Mouse (Mus musculus) hindbrain, embryonic 13.5 days (tissue): ENCODE data around the gene Plcb3. TPM values are rescaled to one million over a fixed set of nuclear protein-coding genes. Genes with fewer than 3 reads are reported as not detected.
A peak's percentile ranks its signal among the peaks of the same experiment; 100 is the strongest.
"Not testable (repeated sequence)": the region's sequence is repeated elsewhere in the genome, so short reads cannot be mapped to it uniquely, and the experiment has no call there.

Experiments
- ATAC-seq: fragments of 200-750 bp; cut with Nextera tagmentation; 2 replicates; pipeline ENCODE4 v1.8.0; 2017; ENCODE audit warnings: moderate TSS enrichment; ENCODE audit not compliant: low FRiP score
- H3K27ac ChIP-seq: fragments of 300-500 bp; sonication (generic); 2 replicates; pipeline ENCODE4 v1.5.1; 2015; ENCODE audit warnings: inconsistent platforms, mild to moderate bottlenecking, moderate library complexity
- H3K27me3 ChIP-seq: fragments of 300-500 bp; sonication (generic); 2 replicates; pipeline ENCODE4 v1.6.1; 2015; ENCODE audit warnings: mild to moderate bottlenecking, inconsistent platforms
- H3K36me3 ChIP-seq: fragments of 300-500 bp; sonication (generic); 2 replicates; pipeline ENCODE4 v1.6.1; 2015; ENCODE audit warnings: mild to moderate bottlenecking, inconsistent platforms
- H3K4me1 ChIP-seq: fragments of 300-500 bp; sonication (generic); replicated peaks from 2 replicates; pipeline ENCODE4 v1.6.1; 2015; ENCODE audit warnings: inconsistent platforms
- H3K4me2 ChIP-seq: fragments of 300-500 bp; sonication (generic); 2 replicates; pipeline ENCODE4 v1.6.1; 2015; ENCODE audit warnings: inconsistent platforms, mild to moderate bottlenecking, moderate library complexity
- H3K4me3 ChIP-seq: fragments of 300-500 bp; sonication (generic); 2 replicates; pipeline ENCODE4 v1.5.1; 2015; ENCODE audit warnings: mild to moderate bottlenecking, inconsistent platforms
- H3K9ac ChIP-seq: fragments of 300-500 bp; sonication (generic); 2 replicates; pipeline ENCODE4 v1.6.1; 2015; ENCODE audit warnings: mild to moderate bottlenecking, inconsistent platforms
- H3K9me3 ChIP-seq: fragments of 300-500 bp; sonication (generic); 2 replicates; pipeline ENCODE4 v1.6.1; 2016; ENCODE audit warnings: inconsistent platforms
- WGBS: fragments of 180-500 bp; shearing (Covaris S2); methylation state at CpG from one replicate; pipeline ENCODE4 v1.1.7; 2015; 5-methylcytosine and 5-hydroxymethylcytosine counted together
- polyA plus RNA-seq: library from polyadenylated mRNA; unstranded; fragments of >200 nt; fragmentation: Nextera tagmentation; extraction: Ambion mirVana; gene quantifications from 2 replicates; pipeline ENCODE4 v1.2.1, GENCODE M21; 2015

Gene Plcb3
- polyA plus RNA-seq, 1 experiment from 2014 or later: 11.7 TPM

- peaks cover 27% of the 10 kb centered on the region for H3K27me3 ChIP-seq
- H3K36me3 ChIP-seq: peaks cover 12% of the 10 kb centered on the region; the same call in 1 of the 2 replicates
- H3K9ac ChIP-seq: peak overlapping the region; percentile 92
- no peaks in the 10 kb centered on the region for H3K9me3 ChIP-seq
- 42% methylated on average over 8 of the region's 8 CpGs for WGBS
- peaks cover 43% of the 10 kb centered on the region for H3K4me1 ChIP-seq
- H3K4me2 ChIP-seq: peak overlapping the region; percentile 96
- H3K27ac ChIP-seq: peak overlapping the region; percentile 94; the same call in 1 of the 2 replicates
- ATAC-seq: no peak
- peak overlapping the region; percentile 80 for H3K4me3 ChIP-seq
These were observed 56.2 kb downstream of the Plcb3 start for GRCm38 (mm10) chr19:6919876-6920740.

GRCm38 (mm10) chr19:6919431-6919830 is 56.8 kb downstream of the Plcb3 start:
- H3K36me3 ChIP-seq: peaks cover 14% of the 10 kb centered on the region; the same call in 1 of the 2 replicates
- peaks cover 37% of the 10 kb centered on the region for H3K4me1 ChIP-seq
- H3K27me3 ChIP-seq: peaks cover 20% of the 10 kb centered on the region
- no peak overlapping the region for H3K27ac ChIP-seq
- no peak overlapping the region for H3K4me3 ChIP-seq
- H3K4me2 ChIP-seq: peak overlapping the region; percentile 96; the same call in 1 of the 2 replicates
- peak overlapping the region; percentile 92; the same call in 1 of the 2 replicates for H3K9ac ChIP-seq
- ATAC-seq: no peak
- no peaks in the 10 kb centered on the region for H3K9me3 ChIP-seq

GRCm38 (mm10) chr19:6918321-6918720 is 57.9 kb downstream of the Plcb3 start:
- peaks cover 25% of the 10 kb centered on the region for H3K36me3 ChIP-seq
- peaks cover 9% of the 10 kb centered on the region for H3K27me3 ChIP-seq
- H3K27ac ChIP-seq: no peak overlapping the region
- no peaks in the 10 kb centered on the region for H3K9me3 ChIP-seq
- H3K4me3 ChIP-seq: no peak overlapping the region
- no peak overlapping the region for H3K4me2 ChIP-seq
- no peak overlapping the region for H3K9ac ChIP-seq
- ATAC-seq: no peak
- peaks cover 37% of the 10 kb centered on the region for H3K4me1 ChIP-seq
- 90% methylated on average over 4 of the region's 4 CpGs for WGBS

GRCm38 (mm10) chr19:6916496-6916895 is 59.8 kb downstream of the Plcb3 start:
- Histone ChIP-seq H3K36me3 (peaks cover 43% of the 10 kb centered on the region), H3K9ac (no peak overlapping the region), H3K9me3 (no peaks in the 10 kb centered on the region), H3K4me3 (no peak overlapping the region), H3K27ac (no peak overlapping the region), H3K27me3 (no peaks in the 10 kb centered on the region), H3K4me2 (no peak overlapping the region), H3K4me1 (peaks cover 34% of the 10 kb centered on the region)
- ATAC-seq: no peak
- 88% methylated on average over 4 of the region's 4 CpGs for WGBS

- Histone ChIP-seq H3K9me3 (no peaks in the 10 kb centered on the region), H3K9ac (no peak overlapping the region), H3K36me3 (peaks cover 49% of the 10 kb centered on the region), H3K27ac (no peak overlapping the region), H3K4me1 (peaks cover 37% of the 10 kb centered on the region), H3K4me3 (no peak overlapping the region), H3K27me3 (no peaks in the 10 kb centered on the region), H3K4me2 (no peak overlapping the region)
- no peak for ATAC-seq
- 94% methylated on average over 4 of the region's 4 CpGs for WGBS
These were observed 61.0 kb downstream of the Plcb3 start for GRCm38 (mm10) chr19:6915276-6915675.

GRCm38 (mm10) chr19:6914540-6914939 is 61.7 kb downstream of the Plcb3 start:
- Histone ChIP-seq H3K9ac (no peak overlapping the region), H3K27me3 (no peaks in the 10 kb centered on the region), H3K36me3 (peaks cover 49% of the 10 kb centered on the region), H3K4me1 (peaks cover 29% of the 10 kb centered on the region), H3K9me3 (no peaks in the 10 kb centered on the region), H3K27ac (no peak overlapping the region), H3K4me3 (no peak overlapping the region), H3K4me2 (no peak overlapping the region)
- WGBS: 95% methylated on average over 9 of the region's 9 CpGs
- ATAC-seq: no peak

- H3K27me3 ChIP-seq: no peaks in the 10 kb centered on the region
- peaks cover 49% of the 10 kb centered on the region for H3K36me3 ChIP-seq
- H3K4me3 ChIP-seq: no peak overlapping the region
- no peak for ATAC-seq
- H3K9me3 ChIP-seq: no peaks in the 10 kb centered on the region
- H3K27ac ChIP-seq: no peak overlapping the region
- no peak overlapping the region for H3K9ac ChIP-seq
- no peak overlapping the region for H3K4me2 ChIP-seq
- H3K4me1 ChIP-seq: peaks cover 26% of the 10 kb centered on the region
- 88% methylated on average over 11 of the region's 11 CpGs for WGBS
These were observed 62.3 kb downstream of the Plcb3 start for GRCm38 (mm10) chr19:6913991-6914390.

- peaks cover 44% of the 10 kb centered on the region for H3K36me3 ChIP-seq
- H3K4me3 ChIP-seq: no peak overlapping the region
- H3K9ac ChIP-seq: no peak overlapping the region
- H3K27ac ChIP-seq: no peak overlapping the region
- WGBS: 93% methylated on average over 6 of the region's 6 CpGs
- no peaks in the 10 kb centered on the region for H3K9me3 ChIP-seq
- ATAC-seq: no peak
- H3K4me2 ChIP-seq: no peak overlapping the region
- H3K4me1 ChIP-seq: peaks cover 32% of the 10 kb centered on the region
- H3K27me3 ChIP-seq: no peaks in the 10 kb centered on the region
These were observed 63.2 kb downstream of the Plcb3 start for GRCm38 (mm10) chr19:6913036-6913435.

- ATAC-seq: no peak
- WGBS: 90% methylated on average over 15 of the region's 15 CpGs
- Histone ChIP-seq H3K9ac (no peak overlapping the region), H3K4me3 (no peak overlapping the region), H3K4me2 (no peak overlapping the region), H3K27ac (no peak overlapping the region), H3K4me1 (peaks cover 39% of the 10 kb centered on the region), H3K9me3 (no peaks in the 10 kb centered on the region), H3K36me3 (peaks cover 44% of the 10 kb centered on the region), H3K27me3 (no peaks in the 10 kb centered on the region)
These were observed 63.9 kb downstream of the Plcb3 start for GRCm38 (mm10) chr19:6912205-6912970.

GRCm38 (mm10) chr19:6911101-6912074 is 64.9 kb downstream of the Plcb3 start:
- no peaks in the 10 kb centered on the region for H3K9me3 ChIP-seq
- 89% methylated on average over 19 of the region's 19 CpGs for WGBS
- H3K4me2 ChIP-seq: peak overlapping the region; percentile 66
- H3K36me3 ChIP-seq: peaks cover 49% of the 10 kb centered on the region
- H3K27ac ChIP-seq: 0 out of 2 replicates have a peak overlapping the region, but pooled peaks have one; percentile 18
- no peak for ATAC-seq
- no peaks in the 10 kb centered on the region for H3K27me3 ChIP-seq
- 0 out of 2 replicates have a peak overlapping the region, but pooled peaks have one; percentile 46 for H3K9ac ChIP-seq
- H3K4me1 ChIP-seq: peaks cover 41% of the 10 kb centered on the region
- peak overlapping the region; percentile 65 for H3K4me3 ChIP-seq

GRCm38 (mm10) chr19:6910306-6910705 is 66.0 kb downstream of the Plcb3 start:
- ATAC-seq: not testable (repeated sequence)

More at GRCm38 (mm10) chr19:6910306-6910705, 66.0 kb downstream of the Plcb3 start:
- peaks cover 56% of the 10 kb centered on the region for H3K36me3 ChIP-seq
- H3K9me3 ChIP-seq, H3K27me3 ChIP-seq: not testable (repeated sequence)
- H3K4me2 ChIP-seq: peak overlapping the region; percentile 66
- peaks cover 40% of the 10 kb centered on the region for H3K4me1 ChIP-seq
- peak overlapping the region; percentile 97 for H3K27ac ChIP-seq
- peak overlapping the region; percentile 87 for H3K9ac ChIP-seq
- H3K4me3 ChIP-seq: peak overlapping the region; percentile 65
- under 1% methylated on average over 30 of the region's 30 CpGs for WGBS
